Mouse (Mus musculus): ENCODE results near the gene Ybx2.

DNA sequence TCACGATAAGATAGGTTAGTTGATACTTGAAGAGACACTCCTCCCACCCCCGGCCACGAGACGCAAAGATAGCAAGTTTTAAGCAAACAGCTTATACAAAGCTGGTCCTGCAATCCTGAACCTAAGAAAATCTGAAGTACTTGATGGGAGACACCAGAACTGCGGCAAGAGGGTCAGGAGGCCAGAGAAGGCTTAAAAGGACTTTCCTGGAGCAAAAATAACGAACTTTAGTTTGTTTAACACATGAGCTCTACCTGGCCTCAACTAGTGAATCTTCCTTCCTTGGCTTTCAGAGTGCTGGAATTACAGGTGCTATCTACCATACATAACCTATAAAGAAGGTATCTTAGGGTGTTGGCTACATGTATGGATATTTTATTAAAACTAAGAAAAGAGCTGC, 915 bp upstream of the Ybx2 start:
- TF ChIP-seq CTCF (conservative IDR thresholded peaks at IDR 0.05 in 1 of 2, IDR thresholded peaks at IDR 0.05 in 1 of 2; ENCODE audit: low read depth in 2 of 2, low read length in 2 of 2) (no peak), TBP (conservative IDR thresholded peaks at IDR 0.05; ENCODE audit: low read depth, low read length) (no peak), JUN (IDR thresholded peaks at IDR 0.05; ENCODE audit: insufficient read depth, low read depth, low read length) (no peak), ZC3H11A (IDR thresholded peaks at IDR 0.05; ENCODE audit: low read depth, low read length) (no peak), GABPA (IDR thresholded peaks at IDR 0.05; ENCODE audit: insufficient replicate concordance, low read depth, low read length) (no peak), MAX (IDR thresholded peaks at IDR 0.05; ENCODE audit: low read length) (no peak), CHD2 (IDR thresholded peaks at IDR 0.05; ENCODE audit: low read length) (no peak), POLR2A (IDR thresholded peaks at IDR 0.05; ENCODE audit: low read depth, low read length) (no peak), USF1 (IDR thresholded peaks at IDR 0.05; ENCODE audit: low read depth, low read length) (no peak), IRF4 (IDR thresholded peaks at IDR 0.05; ENCODE audit: low read depth, low read length) (no peak), POLR2AphosphoS2 (IDR thresholded peaks at IDR 0.05; ENCODE audit: low read depth, low read length) (no peak), EP300 (IDR thresholded peaks at IDR 0.05; ENCODE audit: low read length) (no peak)

Data from CH12.LX (cell line).